7 mouse cellular contexts compared by ENCODE assay signal in genomic region chr4:41631390-41631789, GRCm38 (mm10). TPM values are rescaled to one million over a fixed set of nuclear protein-coding genes. Genes with fewer than 3 reads are reported as not detected.
DNase-seq lines count a peak whose midpoint lies in the region; ATAC-seq and TF ChIP-seq lines count a peak whose summit lies in the region.

No protein-coding gene starts in this region.

- in situ Hi-C loops in CH12.LX (cut with MboI; ENCODE audit: low pct_ligation_motif_present, low pct_unique_long_range_greater_than_20kb, low sequenced_read_pairs), result no loop called here

- TF ChIP-seq POLR2A in CH12.LX (IDR thresholded peaks at IDR 0.05; ENCODE audit: low read depth, low read length), result no peak; the same call in 1 of the 2 replicates

- H3K36me3 ChIP-seq in CH12.LX (replicated peaks in 1 of 2; ENCODE audit: control insufficient read depth in 1 of 2, insufficient read depth in 1 of 2, low read length in 1 of 2), result no peaks in the 10 kb centered on the region
- no peaks in the 10 kb centered on the region for H3K36me3 ChIP-seq in forebrain, embryonic 11.5 days (ENCODE audit: control insufficient read depth, insufficient read depth, low read length)
- H3K36me3 ChIP-seq in hindbrain, embryonic 14.5 days (replicated peaks; ENCODE audit: control insufficient read depth, insufficient read depth), result no peaks in the 10 kb centered on the region
- no peaks in the 10 kb centered on the region for H3K36me3 ChIP-seq in liver, embryonic 12.5 days
- no peaks in the 10 kb centered on the region for H3K36me3 ChIP-seq in neural tube, embryonic 14.5 days (ENCODE audit: control insufficient read depth, insufficient read depth, low read length)

- peak overlapping the region; percentile 48; the same call in 1 of the 2 replicates for H3K9ac ChIP-seq in CH12.LX (ENCODE audit: insufficient read depth, low read depth)
- peak overlapping the region; percentile 39 for H3K9ac ChIP-seq in forebrain, embryonic 11.5 days (ENCODE audit: low read length)
- H3K9ac ChIP-seq in hindbrain, embryonic 14.5 days, result no peak overlapping the region; the same call in 1 of the 2 replicates
- no peak overlapping the region for H3K9ac ChIP-seq in liver, embryonic 12.5 days
- no peak overlapping the region for H3K9ac ChIP-seq in neural tube, embryonic 14.5 days (replicated peaks; ENCODE audit: low read depth, low read length)

- TF ChIP-seq EP300 in CH12.LX (IDR thresholded peaks at IDR 0.05; ENCODE audit: low read length), result no peak; the same call in 1 of the 2 replicates

- dilution Hi-C loops in CH12.LX (cut with MboI; ENCODE audit: extremely low pct_ligation_motif_present, extremely low pct_unique_long_range_greater_than_20kb, low sequenced_read_pairs), result no loop called here

- peak; percentile 73 for DNase-seq in CH12.LX (ENCODE audit: extremely low read depth)
- peak; percentile 73 for DNase-seq in Muller cell, postnatal 12 days (ENCODE audit: inconsistent ontology term)
- peak; percentile 76 for DNase-seq in forebrain, embryonic 11.5 days (ENCODE audit: low spot score)
- no peak for DNase-seq in hindbrain, embryonic 14.5 days (ENCODE audit: low spot score)
- DNase-seq in testis, postnatal 14 days (ENCODE audit: low spot score), result no peak

- H3K9me3 ChIP-seq in CH12.LX (replicated peaks; ENCODE audit: low read length), result no peaks in the 10 kb centered on the region
- no peaks in the 10 kb centered on the region for H3K9me3 ChIP-seq in forebrain, embryonic 11.5 days (ENCODE audit: control insufficient read depth, low read length)
- no peaks in the 10 kb centered on the region for H3K9me3 ChIP-seq in hindbrain, embryonic 14.5 days (ENCODE audit: control insufficient read depth, low read length)
- no peaks in the 10 kb centered on the region for H3K9me3 ChIP-seq in liver, embryonic 12.5 days (replicated peaks)
- H3K9me3 ChIP-seq in neural tube, embryonic 14.5 days (ENCODE audit: control insufficient read depth, low read length), result no peaks in the 10 kb centered on the region

- H3K27ac ChIP-seq in CH12.LX (ENCODE audit: insufficient read depth, low read depth), result peak overlapping the region; percentile 57; the same call in 1 of the 2 replicates
- no peak overlapping the region; the same call in 1 of the 2 replicates for H3K27ac ChIP-seq in forebrain, embryonic 11.5 days (ENCODE audit: low read depth, low read length)
- peak overlapping the region; percentile 71 for H3K27ac ChIP-seq in hindbrain, embryonic 14.5 days
- H3K27ac ChIP-seq in liver, embryonic 12.5 days, result no peak overlapping the region
- peak overlapping the region; percentile 46 for H3K27ac ChIP-seq in neural tube, embryonic 14.5 days (ENCODE audit: low read depth, low read length)

- TF ChIP-seq CTCF in CH12.LX (conservative IDR thresholded peaks at IDR 0.05 in 1 of 2, IDR thresholded peaks at IDR 0.05 in 1 of 2; ENCODE audit: low read depth in 2 of 2, low read length in 2 of 2), result no peak

- peak; percentile 46 for ATAC-seq in forebrain, embryonic 11.5 days (replicated peaks; ENCODE audit: low FRiP score)
- peak; percentile 29; the same call in 1 of the 2 replicates for ATAC-seq in hindbrain, embryonic 14.5 days (ENCODE audit: low FRiP score)
- ATAC-seq in liver, embryonic 12.5 days, result no peak
- no peak for ATAC-seq in neural tube, embryonic 14.5 days (ENCODE audit: low read depth)

- H3K27me3 ChIP-seq in CH12.LX (replicated peaks), result peaks cover 13% of the 10 kb centered on the region
- H3K27me3 ChIP-seq in forebrain, embryonic 11.5 days (ENCODE audit: control insufficient read depth, insufficient read depth, low read length), result no peaks in the 10 kb centered on the region; the same call in 1 of the 2 replicates
- no peaks in the 10 kb centered on the region for H3K27me3 ChIP-seq in hindbrain, embryonic 14.5 days (ENCODE audit: control insufficient read depth, insufficient read depth, low read length)
- peaks cover 53% of the 10 kb centered on the region for H3K27me3 ChIP-seq in liver, embryonic 12.5 days (replicated peaks)
- no peaks in the 10 kb centered on the region for H3K27me3 ChIP-seq in neural tube, embryonic 14.5 days (ENCODE audit: control insufficient read depth, insufficient read depth, low read length)

- TF ChIP-seq RAD21 in CH12.LX (IDR thresholded peaks at IDR 0.05; ENCODE audit: low read depth, low read length), result no peak

- peak overlapping the region; percentile 51 for H3K4me2 ChIP-seq in CH12.LX (ENCODE audit: insufficient read depth, low read depth, poor library complexity, severe bottlenecking)
- peak overlapping the region; percentile 15; the same call in 1 of the 2 replicates for H3K4me2 ChIP-seq in forebrain, embryonic 11.5 days (ENCODE audit: low read depth, low read length, severe bottlenecking)
- peak overlapping the region; percentile 24 for H3K4me2 ChIP-seq in hindbrain, embryonic 14.5 days (replicated peaks)
- H3K4me2 ChIP-seq in liver, embryonic 12.5 days, result peak overlapping the region; percentile 20; the same call in 1 of the 2 replicates
- peak overlapping the region; percentile 14; the same call in 1 of the 2 replicates for H3K4me2 ChIP-seq in neural tube, embryonic 14.5 days (ENCODE audit: low read depth, low read length)

- WGBS in forebrain, embryonic 11.5 days, result under 1% methylated on average over 11 of the region's 11 CpGs
- WGBS in hindbrain, embryonic 14.5 days, result 1% methylated on average over 11 of the region's 11 CpGs
- WGBS in liver, embryonic 12.5 days (ENCODE audit: insufficient replicate concordance), result 7% methylated on average over 11 of the region's 11 CpGs
- 2% methylated on average over 11 of the region's 11 CpGs for WGBS in neural tube, embryonic 14.5 days

- peaks cover 46 to 69% of the 10 kb centered on the region in 2 experiments for H3K4me1 ChIP-seq in CH12.LX (ENCODE audit: control insufficient read depth in 1 of 2, insufficient read depth in 2 of 2)
- H3K4me1 ChIP-seq in forebrain, embryonic 11.5 days (replicated peaks; ENCODE audit: control insufficient read depth, insufficient read depth, low read length), result peaks cover 33% of the 10 kb centered on the region
- H3K4me1 ChIP-seq in hindbrain, embryonic 14.5 days (replicated peaks; ENCODE audit: control insufficient read depth, insufficient read depth, low read length), result peaks cover 46% of the 10 kb centered on the region
- H3K4me1 ChIP-seq in liver, embryonic 12.5 days, result peaks cover 37% of the 10 kb centered on the region
- peaks cover 36% of the 10 kb centered on the region for H3K4me1 ChIP-seq in neural tube, embryonic 14.5 days (ENCODE audit: control insufficient read depth, insufficient read depth, low read length)

- H3K79me2 ChIP-seq in CH12.LX (replicated peaks; ENCODE audit: control insufficient read depth, extremely low read depth, insufficient read depth, poor library complexity, severe bottlenecking), result no peaks in the 10 kb centered on the region

- no peak overlapping the region for H3K4me3 ChIP-seq in CH12.LX (replicated peaks in 1 of 3; ENCODE audit: low read depth in 2 of 3, low read length in 2 of 3, poor library complexity in 1 of 3)
- no peak overlapping the region for H3K4me3 ChIP-seq in forebrain, embryonic 11.5 days (ENCODE audit: low read depth, low read length)
- H3K4me3 ChIP-seq in hindbrain, embryonic 14.5 days (replicated peaks; ENCODE audit: low read length), result no peak overlapping the region
- H3K4me3 ChIP-seq in liver, embryonic 12.5 days, result no peak overlapping the region
- H3K4me3 ChIP-seq in neural tube, embryonic 14.5 days (ENCODE audit: low read depth, low read length), result no peak overlapping the region

TF ChIP-seq in CH12.LX, 34 proteins besides CTCF, POLR2A, EP300 and RAD21:
- TF ChIP-seq MAFK (IDR thresholded peaks at IDR 0.05; ENCODE audit: insufficient replicate concordance, low read length) (no peak), IRF4 (IDR thresholded peaks at IDR 0.05; ENCODE audit: low read depth, low read length) (peak; percentile 63), ZMIZ1 (IDR thresholded peaks at IDR 0.05; ENCODE audit: low read depth, low read length) (0 out of 2 replicates have a peak, but pooled peaks have one; percentile 47), HCFC1 (IDR thresholded peaks at IDR 0.05; ENCODE audit: low read depth, low read length) (peak; percentile 43; the same call in 1 of the 2 replicates), BHLHE40 (IDR thresholded peaks at IDR 0.05; ENCODE audit: low read depth, low read length) (no peak), NELFE (IDR thresholded peaks at IDR 0.05; ENCODE audit: low read depth, low read length) (0 out of 2 replicates have a peak, but pooled peaks have one; percentile 34), MAZ (IDR thresholded peaks at IDR 0.05; ENCODE audit: low read depth, low read length) (peak; percentile 85), CHD2 (IDR thresholded peaks at IDR 0.05; ENCODE audit: low read length) (peak; percentile 85), MEF2A (IDR thresholded peaks at IDR 0.05; ENCODE audit: borderline replicate concordance, low read depth, low read length) (peak; percentile 94)

RNA-seq across cellular contexts. Expression of gene Enho, which starts 8.7 kb away (rescaled TPM):
- total RNA-seq in CH12.LX (2012; rRNA removed) (0.25 and 0.59 TPM in 2 replicates), CH12.LX (2014; rRNA removed) (0.17 TPM in 1 of 2 replicates, not detected in the other)
- polyA plus RNA-seq in CH12.LX (2012; ENCODE audit: insufficient read length, low read depth), result not detected in 2 replicates
- 28.1 and 34.5 TPM in 2 replicates for polyA plus RNA-seq in forebrain, embryonic 11.5 days (2014; fragmentation: Nextera tagmentation; extraction: Ambion mirVana)
- 127 and 130 TPM in 2 replicates for polyA plus RNA-seq in hindbrain, embryonic 14.5 days (2014; fragmentation: Nextera tagmentation; extraction: Ambion mirVana)
- polyA plus RNA-seq in liver, embryonic 12.5 days (2016; fragmentation: Nextera tagmentation; extraction: Ambion mirVana), result 1.1 and 1.5 TPM in 2 replicates
- polyA plus RNA-seq in neural tube, embryonic 14.5 days (2014; fragmentation: Nextera tagmentation; extraction: Ambion mirVana), result 109 and 134 TPM in 2 replicates

Comparison
In these comparisons a context has a peak if more than half of its experiments do, and no peak if none do; other contexts are left out.
1. DNase-seq: peak in CH12.LX (single experiment), Muller cell, postnatal 12 days (single experiment) and forebrain, embryonic 11.5 days (single experiment); none in hindbrain, embryonic 14.5 days (single experiment) and testis, postnatal 14 days (single experiment).
2. H3K27ac ChIP-seq: peak in CH12.LX (single experiment), hindbrain, embryonic 14.5 days (single experiment) and neural tube, embryonic 14.5 days (single experiment); none in forebrain, embryonic 11.5 days (single experiment) and liver, embryonic 12.5 days (single experiment).
3. H3K9ac ChIP-seq: peak in CH12.LX (single experiment) and forebrain, embryonic 11.5 days (single experiment); none in hindbrain, embryonic 14.5 days (single experiment), liver, embryonic 12.5 days (single experiment) and neural tube, embryonic 14.5 days (single experiment).
4. ATAC-seq: peak in forebrain, embryonic 11.5 days (single experiment) and hindbrain, embryonic 14.5 days (single experiment); none in liver, embryonic 12.5 days (single experiment) and neural tube, embryonic 14.5 days (single experiment).
5. RNA of gene Enho, which starts 8.7 kb away (polyA plus RNA-seq): 109 to 134 TPM in neural tube, embryonic 14.5 days, 127 to 130 TPM in hindbrain, embryonic 14.5 days and 28.1 to 34.5 TPM in forebrain, embryonic 11.5 days; 1.1 to 1.5 TPM in liver, embryonic 12.5 days and not detected in CH12.LX; every median in the first group is over 10 times any median in the second.
6. Peak in every context shown above with its lines, with median percentiles within 50 percentile points of each other: H3K4me2 ChIP-seq.